Mouse (Mus musculus) MEL (cell line): ENCODE results near the gene Ube2a. TPM values are rescaled to one million over a fixed set of nuclear protein-coding genes. Genes with fewer than 3 reads are reported as not detected.

Source experiments
- DNase-seq: peaks from one replicate; pipeline ENCODE4 v3.0.0; 2011; ENCODE audit warnings: low read depth, low spot score
- H3K27ac ChIP-seq: 2 replicates; pipeline ENCODE4 v1.5.1; 2012; ENCODE audit warnings: low read depth, mild to moderate bottlenecking, control low read depth, low read length, moderate library complexity; ENCODE audit not compliant: control insufficient read depth
- H3K27me3 ChIP-seq, 2 experiments: fragments of 150-350 bp in 1 of 2; sonication (generic) in 1 of 2; 2 replicates each; pipeline ENCODE4 v1.6.1; 2012; ENCODE audit warnings: low read length in 2 of 2, mild to moderate bottlenecking in 2 of 2, improper control_type of control experiment in 1 of 2, moderate library complexity in 1 of 2; ENCODE audit not compliant: insufficient read depth in 2 of 2, control insufficient read depth in 1 of 2
- H3K36me3 ChIP-seq, 2 experiments: 2 replicates each; pipeline ENCODE4 v1.6.1; 2012 to 2014; ENCODE audit warnings: low read length in 2 of 2, improper control_type of control experiment in 1 of 2, inconsistent platforms in 1 of 2, mild to moderate bottlenecking in 1 of 2; ENCODE audit not compliant: insufficient read depth in 2 of 2, control insufficient read depth in 1 of 2
- H3K4me1 ChIP-seq, 2 experiments: fragments of 150-350 bp in 1 of 2; sonication (generic) in 1 of 2; 2 replicates each; pipeline ENCODE4 v1.6.1; 2012; ENCODE audit warnings: low read length in 2 of 2, improper control_type of control experiment in 1 of 2, mild to moderate bottlenecking in 1 of 2; ENCODE audit not compliant: insufficient read depth in 2 of 2, control insufficient read depth in 1 of 2
- H3K4me3 ChIP-seq, 2 experiments: fragments of 150-350 bp in 1 of 2; sonication (generic) in 1 of 2; 2 replicates each; pipeline ENCODE4 v1.5.1; 2012; ENCODE audit warnings: low read depth in 2 of 2, low read length in 2 of 2, mild to moderate bottlenecking in 2 of 2, moderate library complexity in 2 of 2, control low read depth in 1 of 2, improper control_type of control experiment in 1 of 2; ENCODE audit not compliant: control insufficient read depth in 1 of 2, insufficient read depth in 1 of 2
- H3K79me2 ChIP-seq: 2 replicates; pipeline ENCODE4 v1.6.1; 2012; ENCODE audit warnings: mild to moderate bottlenecking, low read length, moderate library complexity; ENCODE audit not compliant: control insufficient read depth, poor library complexity, insufficient read depth
- H3K9ac ChIP-seq: 2 replicates; pipeline ENCODE4 v1.6.1; 2012; ENCODE audit warnings: low read depth, mild to moderate bottlenecking, control low read depth, low read length, moderate library complexity; ENCODE audit not compliant: control insufficient read depth, poor library complexity, severe bottlenecking
- H3K9me3 ChIP-seq: fragments of 150-350 bp; sonication (generic); replicated peaks from 2 replicates; pipeline ENCODE4 v1.6.1; 2012; ENCODE audit warnings: mild to moderate bottlenecking, low read length, improper control_type of control experiment, moderate library complexity; ENCODE audit not compliant: insufficient read depth
- BHLHE40 ChIP-seq: IDR thresholded peaks from 2 replicates; pipeline ENCODE4 v1.6.1; 2012; ENCODE audit warnings: low read depth, mild to moderate bottlenecking, inconsistent platforms, low read length, improper control_type of control experiment, borderline replicate concordance
- CHD2 ChIP-seq: IDR thresholded peaks from 2 replicates; pipeline ENCODE4 v1.6.1; 2011; ENCODE audit warnings: low read length, improper control_type of control experiment
- CTCF ChIP-seq, 3 experiments: IDR thresholded peaks in 2 of 3; conservative IDR thresholded peaks in 1 of 3; 2 replicates each; pipeline ENCODE4 v1.5.1; 2011 to 2012; ENCODE audit warnings: low read length in 3 of 3, low read depth in 2 of 3, mild to moderate bottlenecking in 2 of 3, improper control_type of control experiment in 1 of 3, inconsistent platforms in 1 of 3, mixed read lengths in 1 of 3, moderate library complexity in 1 of 3; ENCODE audit not compliant: control insufficient read depth in 1 of 3, insufficient read depth in 1 of 3, poor library complexity in 1 of 3, severe bottlenecking in 1 of 3
- ELF1 ChIP-seq: IDR thresholded peaks from 2 replicates; pipeline ENCODE4 v1.6.1; 2014; ENCODE audit warnings: low read depth, mild to moderate bottlenecking, inconsistent platforms, low read length, improper control_type of control experiment, moderate library complexity
- EP300 ChIP-seq, 2 experiments: IDR thresholded peaks; 2 replicates each; pipeline ENCODE4 v1.6.1; 2011; ENCODE audit warnings: improper control_type of control experiment in 2 of 2, low read length in 2 of 2, low read depth in 1 of 2, mild to moderate bottlenecking in 1 of 2
- ETS1 ChIP-seq: IDR thresholded peaks from 2 replicates; pipeline ENCODE4 v1.6.1; 2012; ENCODE audit warnings: low read depth, mild to moderate bottlenecking, inconsistent platforms, low read length, improper control_type of control experiment, moderate library complexity
- GATA1 ChIP-seq: IDR thresholded peaks from 2 replicates; pipeline ENCODE4 v1.6.1; 2011; ENCODE audit warnings: low read depth, low read length, improper control_type of control experiment
- HCFC1 ChIP-seq: IDR thresholded peaks from 2 replicates; pipeline ENCODE4 v1.6.1; 2012; ENCODE audit warnings: low read depth, mild to moderate bottlenecking, inconsistent platforms, low read length, improper control_type of control experiment, moderate library complexity
- JUND ChIP-seq: IDR thresholded peaks from 2 replicates; pipeline ENCODE4 v1.6.1; 2011; ENCODE audit warnings: low read depth, mild to moderate bottlenecking, improper control_type of control experiment, low read length
- KAT2A ChIP-seq: conservative IDR thresholded peaks from 2 replicates; pipeline ENCODE4 v1.6.1; 2012; ENCODE audit warnings: low read depth, low read length, improper control_type of control experiment, inconsistent platforms
- MAFK ChIP-seq: IDR thresholded peaks from 2 replicates; pipeline ENCODE4 v1.6.1; 2011; ENCODE audit warnings: low read depth, mild to moderate bottlenecking, low read length, improper control_type of control experiment, borderline replicate concordance
- MXI1 ChIP-seq: IDR thresholded peaks from 2 replicates; pipeline ENCODE4 v1.6.1; 2011; ENCODE audit warnings: mild to moderate bottlenecking, low read depth, low read length, improper control_type of control experiment
- MYB ChIP-seq: IDR thresholded peaks from 2 replicates; pipeline ENCODE4 v1.6.1; 2011; ENCODE audit warnings: mild to moderate bottlenecking, low read depth, low read length, improper control_type of control experiment
- MYC ChIP-seq: IDR thresholded peaks from 2 replicates; pipeline ENCODE4 v1.6.1; 2011; ENCODE audit warnings: low read depth, mild to moderate bottlenecking, low read length, improper control_type of control experiment, moderate library complexity
- NRF1 ChIP-seq: IDR thresholded peaks from 2 replicates; pipeline ENCODE4 v1.6.1; 2014; ENCODE audit warnings: low read depth, mild to moderate bottlenecking, inconsistent platforms, low read length, improper control_type of control experiment, moderate library complexity; ENCODE audit not compliant: poor library complexity, insufficient read depth, severe bottlenecking
- POLR2A ChIP-seq, 2 experiments: IDR thresholded peaks; 2 replicates each; pipeline ENCODE4 v1.6.1; 2011 to 2012; ENCODE audit warnings: low read length in 2 of 2, mild to moderate bottlenecking in 2 of 2, control low read depth in 1 of 2, improper control_type of control experiment in 1 of 2, low read depth in 1 of 2, moderate library complexity in 1 of 2; ENCODE audit not compliant: control insufficient read depth in 1 of 2, insufficient read depth in 1 of 2, poor library complexity in 1 of 2
- POLR2AphosphoS5 ChIP-seq: IDR thresholded peaks from 2 replicates; pipeline ENCODE4 v1.6.1; 2012; ENCODE audit warnings: low read depth, borderline replicate concordance, mild to moderate bottlenecking, inconsistent platforms, low read length, moderate library complexity, mixed read lengths
- RAD21 ChIP-seq: IDR thresholded peaks from 2 replicates; pipeline ENCODE4 v1.6.1; 2011; ENCODE audit warnings: mild to moderate bottlenecking, low read depth, low read length, improper control_type of control experiment
- RCOR1 ChIP-seq: IDR thresholded peaks from 2 replicates; pipeline ENCODE4 v1.6.1; 2012; ENCODE audit warnings: low read depth, mild to moderate bottlenecking, inconsistent platforms, low read length, improper control_type of control experiment
- SIN3A ChIP-seq: IDR thresholded peaks from 2 replicates; pipeline ENCODE4 v1.6.1; 2012; ENCODE audit warnings: low read length, improper control_type of control experiment, inconsistent platforms
- SMC3 ChIP-seq: IDR thresholded peaks from 2 replicates; pipeline ENCODE4 v1.6.1; 2011; ENCODE audit warnings: low read depth, low read length, improper control_type of control experiment
- TBP ChIP-seq: IDR thresholded peaks from 2 replicates; pipeline ENCODE4 v1.8.0; 2011; ENCODE audit warnings: low read depth, low read length, improper control_type of control experiment
- TCF12 ChIP-seq: IDR thresholded peaks from 2 replicates; pipeline ENCODE4 v1.6.1; 2014; ENCODE audit warnings: low read depth, mild to moderate bottlenecking, inconsistent platforms, low read length, improper control_type of control experiment, moderate library complexity
- USF2 ChIP-seq, 2 experiments: IDR thresholded peaks; 2 replicates each; pipeline ENCODE4 v1.6.1; 2011 to 2012; ENCODE audit warnings: improper control_type of control experiment in 2 of 2, low read length in 2 of 2, borderline replicate concordance in 1 of 2, inconsistent platforms in 1 of 2, low read depth in 1 of 2, mild to moderate bottlenecking in 1 of 2; ENCODE audit not compliant: insufficient read depth in 1 of 2
- ZC3H11A ChIP-seq: IDR thresholded peaks from 2 replicates; pipeline ENCODE4 v1.6.1; 2012; ENCODE audit warnings: low read depth, mild to moderate bottlenecking, inconsistent platforms, low read length, improper control_type of control experiment
- ZKSCAN1 ChIP-seq: IDR thresholded peaks from 2 replicates; pipeline ENCODE4 v1.6.1; 2012; ENCODE audit warnings: low read depth, mild to moderate bottlenecking, inconsistent platforms, low read length, improper control_type of control experiment, moderate library complexity
- ZMIZ1 ChIP-seq: IDR thresholded peaks from 2 replicates; pipeline ENCODE4 v1.6.1; 2012; ENCODE audit warnings: low read depth, mild to moderate bottlenecking, inconsistent platforms, low read length, improper control_type of control experiment, moderate library complexity
- ZNF384 ChIP-seq: IDR thresholded peaks from 2 replicates; pipeline ENCODE4 v1.6.1; 2012; ENCODE audit warnings: low read depth, mild to moderate bottlenecking, inconsistent platforms, low read length, improper control_type of control experiment
- polyA plus RNA-seq, 2 experiments: library from polyadenylated mRNA; stranded (reverse) in 1 of 2; unstranded in 1 of 2; fragments of >175 nt in 1 of 2; fragments of >200 nt in 1 of 2; gene quantifications; 2 replicates each; pipeline versions ENCODE4 v1.2.1 to v1.2.4; 2012; ENCODE audit warnings: low replicate concordance in 2 of 2, low read depth in 1 of 2; ENCODE audit not compliant: insufficient read length in 2 of 2, insufficient read depth in 1 of 2, missing spikeins in 1 of 2
- total RNA-seq: library from RNA; depleted of rRNA; stranded (reverse); fragments of 300-350 nt; gene quantifications from 2 replicates; pipeline ENCODE4 v1.2.3, GENCODE M21; 2012

Ube2a gene
- total and polyA plus RNA-seq, 3 experiments = 39.3 to 971 (median 105) TPM

- Histone ChIP-seq H3K4me1 (no peaks in the 10 kb centered on the region), H3K79me2 (peaks cover 2% of the 10 kb centered on the region; the same call in 1 of the 2 replicates), H3K4me3 (no peak overlapping the region), H3K27me3 (no peaks in the 10 kb centered on the region), H3K9ac (no peak overlapping the region), H3K27ac (no peak overlapping the region), H3K36me3 (no peaks in the 10 kb centered on the region; a peak in 1 of 4 replicates), H3K9me3 (no peaks in the 10 kb centered on the region)
- TF ChIP-seq HCFC1 (no peak), ETS1 (no peak), ZNF384 (no peak), MAFK (no peak), MYC (no peak), TCF12 (no peak), MXI1 (no peak)
- no peak for DNase-seq
These were observed 21.1 kb upstream of the Ube2a start for GRCm38 (mm10) chrX:36852631-36853030.

GRCm38 (mm10) chrX:36863766-36864608 is 9.7 kb upstream of the Ube2a start:
- peaks cover 2 to 5% of the 10 kb centered on the region in 2 experiments; a peak in 3 of 4 replicates for H3K36me3 ChIP-seq
- DNase-seq = peak; percentile 90
- H3K9me3 ChIP-seq = no peaks in the 10 kb centered on the region
- peak overlapping the region; percentile 82 for H3K27ac ChIP-seq
- no peaks in the 10 kb centered on the region for H3K4me1 ChIP-seq
- peaks cover 17% of the 10 kb centered on the region for H3K79me2 ChIP-seq
- H3K4me3 ChIP-seq = peak overlapping the region; percentile 81 to 98
- H3K27me3 ChIP-seq = no peaks in the 10 kb centered on the region
- H3K9ac ChIP-seq = peak overlapping the region; percentile 78
- TF ChIP-seq ZC3H11A (no peak), CHD2 (no peak), MAFK (peak; percentile 55; the same call in 1 of the 2 replicates), KAT2A (no peak; the same call in 1 of the 2 replicates), POLR2A (IDR thresholded peaks at IDR 0.05; ENCODE audit: control insufficient read depth in 1 of 2, insufficient read depth in 1 of 2, low read depth in 1 of 2, low read length in 2 of 2, poor library complexity in 1 of 2) (peak in 1 of 2 experiments; percentile 54; a peak in 1 of 4 replicates), HCFC1 (peak; percentile 83), MXI1 (peak; percentile 70; the same call in 1 of the 2 replicates), GATA1 (0 out of 2 replicates have a peak, but pooled peaks have one; percentile 29), SIN3A (peak; percentile 87), SMC3 (no peak), POLR2AphosphoS5 (no peak), EP300 (IDR thresholded peaks at IDR 0.05; ENCODE audit: low read depth in 1 of 2, low read length in 2 of 2) (peak in 1 of 2 experiments; percentile 19; a peak in 1 of 4 replicates), CTCF (IDR thresholded peaks at IDR 0.05 in 2 of 3, conservative IDR thresholded peaks at IDR 0.05 in 1 of 3; ENCODE audit: control insufficient read depth in 1 of 3, insufficient read depth in 1 of 3, low read depth in 2 of 3, low read length in 3 of 3, poor library complexity in 1 of 3, severe bottlenecking in 1 of 3) (no peak), BHLHE40 (peak; percentile 74), ZMIZ1 (no peak), ZKSCAN1 (no peak), MYC (no peak), ELF1 (peak; percentile 56; the same call in 1 of the 2 replicates), USF2 (IDR thresholded peaks at IDR 0.05; ENCODE audit: borderline replicate concordance in 1 of 2, insufficient read depth in 1 of 2, low read depth in 1 of 2, low read length in 2 of 2) (peak in 1 of 2 experiments; percentile 63; a peak in 2 of 4 replicates), TBP (0 out of 2 replicates have a peak, but pooled peaks have one; percentile 66), ZNF384 (no peak), NRF1 (no peak), RAD21 (no peak), RCOR1 (no peak), MYB (peak; percentile 62; the same call in 1 of the 2 replicates), JUND (no peak)
